Mouse (Mus musculus): ENCODE results near the gene 2810408A11Rik. TPM values are rescaled to one million over a fixed set of nuclear protein-coding genes. Genes with fewer than 3 reads are reported as not detected.
"Not testable (repeated sequence)": the region's sequence is repeated elsewhere in the genome, so short reads cannot be mapped to it uniquely, and the experiment has no call there.

2810408A11Rik gene
- total and polyA plus RNA-seq, 2 experiments from 2014 or later, result 3.9 to 6.3 TPM

GRCm38 (mm10) chr11:69864138-69864860 lies 36.5 kb downstream of the 2810408A11Rik start:
- H3K9ac ChIP-seq (replicated peaks; ENCODE audit: low read depth, low read length), result no peak overlapping the region
- H3K4me2 ChIP-seq (ENCODE audit: low read depth, low read length), result no peak overlapping the region
- no peaks in the 10 kb centered on the region for H3K9me3 ChIP-seq (replicated peaks; ENCODE audit: control insufficient read depth, low read length)
- no peaks in the 10 kb centered on the region for H3K36me3 ChIP-seq (replicated peaks; ENCODE audit: control insufficient read depth, insufficient read depth, low read length)
- peaks cover 1% of the 10 kb centered on the region; the same call in 1 of the 2 replicates for H3K27me3 ChIP-seq (ENCODE audit: control insufficient read depth, insufficient read depth, low read length)
- no peaks in the 10 kb centered on the region for H3K4me1 ChIP-seq (ENCODE audit: control insufficient read depth, insufficient read depth)
- no peak for TF ChIP-seq EP300 (IDR thresholded peaks at IDR 0.05; ENCODE audit: low read depth)
- no peak for TF ChIP-seq CTCF (IDR thresholded peaks at IDR 0.05; ENCODE audit: low read depth)
- no peak overlapping the region for H3K27ac ChIP-seq (ENCODE audit: low read depth)
- DNase-seq (ENCODE audit: low spot score), result no peak
- ATAC-seq (ENCODE audit: insufficient read depth, low read depth), result no peak
- 38% methylated on average over 8 of the region's 8 CpGs for WGBS
- H3K4me3 ChIP-seq (ENCODE audit: low read depth, low read length), result no peak overlapping the region

- not testable (repeated sequence) for H3K27ac ChIP-seq (ENCODE audit: low read depth); H3K4me3 ChIP-seq (ENCODE audit: low read depth, low read length)
These were observed 37.1 kb downstream of the 2810408A11Rik start for GRCm38 (mm10) chr11:69863729-69864128.

GRCm38 (mm10) chr11:69858113-69858998 lies 42.4 kb downstream of the 2810408A11Rik start, which contains the start of gene Tnk1:
Gene Tnk1, minus strand, starts transcription at chr11:69858730.
- TF ChIP-seq CTCF (IDR thresholded peaks at IDR 0.05; ENCODE audit: low read depth) (no peak), EP300 (IDR thresholded peaks at IDR 0.05; ENCODE audit: low read depth) (no peak)
- Histone ChIP-seq H3K4me2 (ENCODE audit: low read depth, low read length) (no peak within 1 kb of the TSS), H3K9ac (replicated peaks; ENCODE audit: low read depth, low read length) (no peak within 1 kb of the TSS), H3K27ac (ENCODE audit: low read depth) (no peak within 1 kb of the TSS), H3K4me3 (ENCODE audit: low read depth, low read length) (no peak within 1 kb of the TSS), H3K36me3 (replicated peaks; ENCODE audit: control insufficient read depth, insufficient read depth, low read length) (no peaks in the 10 kb centered on the region), H3K9me3 (replicated peaks; ENCODE audit: control insufficient read depth, low read length) (no peaks in the 10 kb centered on the region), H3K4me1 (ENCODE audit: control insufficient read depth, insufficient read depth) (no peaks in the 10 kb centered on the region), H3K27me3 (ENCODE audit: control insufficient read depth, insufficient read depth, low read length) (peaks cover 16% of the 10 kb centered on the region)
- 30% methylated on average over 30 of the region's 30 CpGs for WGBS
- no peak for DNase-seq (ENCODE audit: low spot score)
- ATAC-seq (ENCODE audit: insufficient read depth, low read depth), result no peak

More at GRCm38 (mm10) chr11:69863729-69864128, 37.1 kb downstream of the 2810408A11Rik start:
- ATAC-seq (ENCODE audit: insufficient read depth, low read depth); DNase-seq (ENCODE audit: low spot score); H3K4me1 ChIP-seq (ENCODE audit: control insufficient read depth, insufficient read depth); H3K36me3 ChIP-seq (replicated peaks; ENCODE audit: control insufficient read depth, insufficient read depth, low read length); H3K9ac ChIP-seq (replicated peaks; ENCODE audit: low read depth, low read length); H3K9me3 ChIP-seq (replicated peaks; ENCODE audit: control insufficient read depth, low read length); H3K4me2 ChIP-seq (ENCODE audit: low read depth, low read length); H3K27me3 ChIP-seq (ENCODE audit: control insufficient read depth, insufficient read depth, low read length): not testable (repeated sequence)
- WGBS, result 47% methylated on average over 3 of the region's 3 CpGs

GRCm38 (mm10) chr11:69855347-69855746 lies 45.4 kb downstream of the 2810408A11Rik start:
- Histone ChIP-seq H3K4me1 (ENCODE audit: control insufficient read depth, insufficient read depth) (no peaks in the 10 kb centered on the region), H3K27me3 (ENCODE audit: control insufficient read depth, insufficient read depth, low read length) (peaks cover 16% of the 10 kb centered on the region), H3K4me2 (ENCODE audit: low read depth, low read length) (no peak overlapping the region), H3K9me3 (replicated peaks; ENCODE audit: control insufficient read depth, low read length) (no peaks in the 10 kb centered on the region), H3K9ac (replicated peaks; ENCODE audit: low read depth, low read length) (no peak overlapping the region), H3K4me3 (ENCODE audit: low read depth, low read length) (no peak overlapping the region), H3K27ac (ENCODE audit: low read depth) (no peak overlapping the region), H3K36me3 (replicated peaks; ENCODE audit: control insufficient read depth, insufficient read depth, low read length) (peaks cover 19% of the 10 kb centered on the region)
- WGBS, result 17% methylated on average over 16 of the region's 16 CpGs
- ATAC-seq (ENCODE audit: insufficient read depth, low read depth) (peak; percentile 34; the same call in 1 of the 2 replicates), DNase-seq (ENCODE audit: low spot score) (no peak)
- peak; percentile 45 for TF ChIP-seq CTCF (IDR thresholded peaks at IDR 0.05; ENCODE audit: low read depth)
- TF ChIP-seq EP300 (IDR thresholded peaks at IDR 0.05; ENCODE audit: low read depth), result no peak

GRCm38 (mm10) chr11:69854680-69855079 lies 46.1 kb downstream of the 2810408A11Rik start:
- Histone ChIP-seq H3K4me2 (ENCODE audit: low read depth, low read length) (no peak overlapping the region), H3K27ac (ENCODE audit: low read depth) (no peak overlapping the region), H3K27me3 (ENCODE audit: control insufficient read depth, insufficient read depth, low read length) (peaks cover 16% of the 10 kb centered on the region), H3K4me3 (ENCODE audit: low read depth, low read length) (no peak overlapping the region), H3K9me3 (replicated peaks; ENCODE audit: control insufficient read depth, low read length) (no peaks in the 10 kb centered on the region), H3K9ac (replicated peaks; ENCODE audit: low read depth, low read length) (no peak overlapping the region), H3K4me1 (ENCODE audit: control insufficient read depth, insufficient read depth) (no peaks in the 10 kb centered on the region), H3K36me3 (replicated peaks; ENCODE audit: control insufficient read depth, insufficient read depth, low read length) (peaks cover 26% of the 10 kb centered on the region)
- no peak for TF ChIP-seq EP300 (IDR thresholded peaks at IDR 0.05; ENCODE audit: low read depth)
- no peak for TF ChIP-seq CTCF (IDR thresholded peaks at IDR 0.05; ENCODE audit: low read depth)
- DNase-seq (ENCODE audit: low spot score) (no peak), ATAC-seq (ENCODE audit: insufficient read depth, low read depth) (no peak)
- WGBS, result 67% methylated on average over 10 of the region's 10 CpGs
